Mouse (Mus musculus): ENCODE data around the gene Cep72. TPM values are rescaled to one million over a fixed set of nuclear protein-coding genes. Genes with fewer than 3 reads are reported as not detected.

The Cep72 gene
- polyA plus RNA-seq (2014; fragmentation: Nextera tagmentation; extraction: Ambion mirVana): 14.7 and 17.0 TPM in 2 replicates

DNA sequence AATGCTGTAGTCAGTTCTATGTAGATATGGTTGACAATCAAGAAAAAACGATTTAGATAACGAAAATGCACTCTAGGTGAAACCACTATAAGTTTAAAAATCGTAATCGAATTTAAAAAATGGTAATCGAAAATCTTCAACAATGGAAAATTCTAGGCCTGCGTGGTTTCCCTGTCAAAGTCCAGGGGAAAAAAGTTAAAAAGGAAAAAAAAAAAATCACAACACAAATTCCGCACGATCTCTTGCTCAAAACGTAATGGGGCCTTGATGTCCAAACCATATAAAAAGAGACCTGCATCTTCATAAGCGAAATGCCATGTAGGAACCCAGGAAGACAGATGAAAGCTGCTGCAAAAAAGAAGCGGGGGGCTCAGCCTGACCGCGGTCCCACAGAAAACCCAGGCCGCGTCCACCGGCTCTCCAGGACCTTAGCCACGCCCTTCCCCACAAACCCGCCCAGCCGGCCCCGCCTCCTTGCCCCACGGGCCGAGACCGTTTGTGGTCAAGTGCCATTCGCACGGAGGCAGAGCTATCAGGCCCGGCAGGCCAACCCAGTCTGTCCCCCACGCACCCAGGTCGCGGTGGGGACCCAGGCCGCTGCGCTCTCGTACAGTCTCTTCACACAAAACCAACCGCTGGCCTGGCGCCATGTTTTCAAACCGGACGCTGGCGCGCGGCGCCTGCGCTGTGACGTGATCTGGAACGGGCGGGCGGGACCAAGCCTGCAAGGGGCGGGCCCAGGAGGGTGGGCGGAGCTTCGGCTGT is at the start of gene Cep72:
TSS of gene Cep72 (minus strand) at position 687 of the 765 bp plus-strand sequence.
- peaks cover 9% of the 10 kb centered on the region; the same call in 1 of the 2 replicates for H3K36me3 ChIP-seq (ENCODE audit: control insufficient read depth, insufficient read depth, low read length)
- no peaks in the 10 kb centered on the region for H3K4me1 ChIP-seq (ENCODE audit: control insufficient read depth, insufficient read depth, low read length)
- peak within 1 kb of the TSS; percentile 30 for H3K4me2 ChIP-seq (replicated peaks; ENCODE audit: low read depth, low read length)
- WGBS: 3% methylated on average over 48 of the region's 48 CpGs
- H3K9ac ChIP-seq (replicated peaks; ENCODE audit: low read depth, low read length): peak within 1 kb of the TSS; percentile 64
- no peaks in the 10 kb centered on the region for H3K9me3 ChIP-seq (ENCODE audit: control insufficient read depth, low read depth, low read length)
- H3K27ac ChIP-seq (ENCODE audit: low read length): peak within 1 kb of the TSS; percentile 81; the same call in 1 of the 2 replicates
- H3K4me3 ChIP-seq (ENCODE audit: low read depth, low read length): peak within 1 kb of the TSS; percentile 61
- ATAC-seq (ENCODE audit: insufficient number of reproducible peaks, insufficient read depth, low FRiP score, low read depth): peak; percentile 97
- no peaks in the 10 kb centered on the region for H3K27me3 ChIP-seq (ENCODE audit: control insufficient read depth, insufficient read depth, low read length)

DNA sequence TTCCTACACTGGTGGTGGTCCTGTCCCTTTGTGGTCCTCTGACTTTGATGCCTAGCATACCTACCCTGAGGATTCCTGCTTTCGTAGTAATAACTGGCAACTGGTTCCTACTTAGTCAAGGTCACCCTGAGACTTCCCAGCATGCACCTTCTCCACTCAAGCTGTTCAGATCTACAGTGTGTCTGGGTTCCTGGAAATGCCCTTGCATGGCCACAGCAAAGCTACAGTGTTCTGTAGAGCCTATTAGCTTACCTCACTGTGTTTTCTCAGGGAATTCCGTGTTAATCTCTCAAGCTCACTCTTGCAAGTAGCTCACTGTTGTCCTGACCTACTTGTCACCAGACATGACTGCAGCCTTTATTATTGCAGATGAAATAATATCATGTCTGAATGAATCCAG is 45.3 kb upstream of the Cep72 start:
- no peak for ATAC-seq (ENCODE audit: insufficient number of reproducible peaks, insufficient read depth, low FRiP score, low read depth)
- 84% methylated on average over 2 of the region's 2 CpGs for WGBS
- Histone ChIP-seq H3K9me3 (ENCODE audit: control insufficient read depth, low read depth, low read length) (no peaks in the 10 kb centered on the region), H3K4me1 (ENCODE audit: control insufficient read depth, insufficient read depth, low read length) (no peaks in the 10 kb centered on the region), H3K27me3 (ENCODE audit: control insufficient read depth, insufficient read depth, low read length) (no peaks in the 10 kb centered on the region), H3K9ac (replicated peaks; ENCODE audit: low read depth, low read length) (no peak overlapping the region), H3K4me2 (replicated peaks; ENCODE audit: low read depth, low read length) (no peak overlapping the region), H3K36me3 (ENCODE audit: control insufficient read depth, insufficient read depth, low read length) (no peaks in the 10 kb centered on the region), H3K27ac (ENCODE audit: low read length) (no peak overlapping the region), H3K4me3 (ENCODE audit: low read depth, low read length) (no peak overlapping the region)

DNA sequence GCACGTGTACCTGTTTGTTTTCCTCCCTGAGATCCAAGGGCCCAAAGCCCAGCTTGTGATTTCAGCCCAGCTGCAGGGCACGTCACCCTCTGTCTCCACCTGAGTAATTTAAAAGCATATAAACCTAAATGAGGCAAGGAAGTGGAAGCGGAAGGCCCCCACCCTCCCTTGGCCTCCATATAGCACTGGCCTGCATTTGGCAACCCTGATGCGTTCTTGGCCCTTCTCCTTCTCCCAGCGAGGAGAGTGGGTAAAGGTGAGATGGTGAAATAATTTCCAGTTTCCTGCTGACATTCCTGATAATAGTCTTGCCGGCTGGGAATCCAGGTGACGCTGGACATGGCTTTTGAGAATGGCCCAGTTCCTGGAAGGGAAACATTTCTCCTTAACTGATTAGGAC is 42.3 kb upstream of the Cep72 start:
- no peak overlapping the region for H3K4me2 ChIP-seq (replicated peaks; ENCODE audit: low read depth, low read length)

DNA sequence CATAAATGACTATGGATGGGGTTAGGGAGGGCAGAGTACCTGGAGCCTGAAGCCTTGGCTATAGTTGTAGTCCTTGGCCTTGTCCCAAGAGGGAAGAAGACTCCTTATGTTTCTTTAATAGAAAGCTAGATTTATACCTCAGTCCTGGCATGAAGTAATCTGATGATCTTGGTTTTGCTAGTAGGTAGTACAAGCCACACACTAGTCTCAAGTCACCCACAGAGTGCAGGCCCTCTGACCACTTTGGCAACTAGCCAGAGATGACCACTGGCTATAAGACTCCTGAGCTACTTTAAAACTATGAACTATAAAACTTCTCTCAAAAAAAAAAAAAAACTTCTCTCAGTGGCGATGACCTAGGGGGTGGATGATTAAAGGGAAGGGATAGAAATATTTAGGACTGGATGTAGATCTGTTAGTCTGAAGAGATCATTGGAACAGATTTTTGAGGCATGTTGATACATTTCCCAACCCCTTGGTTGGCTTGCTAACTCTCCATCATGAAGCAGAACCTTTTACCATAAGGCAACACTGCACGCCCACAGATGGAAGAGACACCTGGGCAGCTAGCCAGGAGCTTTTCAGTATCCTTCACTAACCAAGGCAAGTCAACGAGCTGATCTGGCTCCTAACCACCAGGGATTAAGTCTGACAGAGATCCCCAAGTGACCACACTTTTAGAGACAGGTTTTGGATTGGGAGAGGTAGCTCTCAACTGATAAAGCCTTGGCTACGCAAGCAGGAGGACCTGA is 40.9 kb upstream of the Cep72 start:
- H3K4me3 ChIP-seq (ENCODE audit: low read depth, low read length): no peak overlapping the region

More for the DNA sequence above, 42.3 kb upstream of the Cep72 start:
- H3K27ac ChIP-seq (ENCODE audit: low read length): no peak overlapping the region
- H3K4me1 ChIP-seq (ENCODE audit: control insufficient read depth, insufficient read depth, low read length): no peaks in the 10 kb centered on the region
- ATAC-seq (ENCODE audit: insufficient number of reproducible peaks, insufficient read depth, low FRiP score, low read depth): no peak
- H3K9me3 ChIP-seq (ENCODE audit: control insufficient read depth, low read depth, low read length): no peaks in the 10 kb centered on the region
- no peak overlapping the region for H3K9ac ChIP-seq (replicated peaks; ENCODE audit: low read depth, low read length)
- H3K4me3 ChIP-seq (ENCODE audit: low read depth, low read length): no peak overlapping the region
- H3K36me3 ChIP-seq (ENCODE audit: control insufficient read depth, insufficient read depth, low read length): no peaks in the 10 kb centered on the region
- no peaks in the 10 kb centered on the region for H3K27me3 ChIP-seq (ENCODE audit: control insufficient read depth, insufficient read depth, low read length)
- WGBS: 83% methylated on average over 7 of the region's 7 CpGs

DNA sequence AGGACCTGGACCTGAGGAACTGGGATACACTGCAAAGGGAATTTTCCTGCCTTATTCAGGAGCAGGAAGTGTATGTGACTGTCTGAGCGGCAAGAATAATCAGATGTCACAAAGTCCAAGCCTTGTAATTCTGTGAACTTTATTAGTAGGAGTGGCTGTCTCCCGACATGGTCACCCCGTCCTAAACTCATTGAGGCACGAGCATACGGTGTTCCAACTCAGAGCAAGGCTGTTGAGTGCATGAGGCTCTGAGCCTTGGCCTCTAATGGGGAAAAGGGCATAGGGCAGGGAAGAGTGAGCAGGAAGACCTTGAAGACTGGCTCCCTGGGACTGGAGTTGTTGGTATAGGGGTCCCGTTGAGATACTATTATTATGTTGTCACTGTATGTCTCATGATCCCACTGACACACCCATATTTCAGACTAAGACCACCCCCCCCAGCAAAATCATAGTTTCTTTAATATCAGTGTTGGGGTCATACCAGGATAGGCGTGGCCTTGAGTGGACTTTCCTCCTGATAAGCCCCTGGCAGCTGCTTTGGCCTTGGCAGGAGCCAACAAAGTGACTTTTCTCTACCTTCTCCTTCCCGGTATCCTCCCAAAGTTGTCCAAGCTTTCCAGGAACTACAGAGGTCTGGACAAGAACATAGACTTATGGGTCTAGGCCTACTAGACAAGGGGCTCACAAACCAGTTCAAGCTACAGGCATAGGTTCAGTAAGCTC is 40.2 kb upstream of the Cep72 start:
- Histone ChIP-seq H3K36me3 (ENCODE audit: control insufficient read depth, insufficient read depth, low read length) (no peaks in the 10 kb centered on the region), H3K9ac (replicated peaks; ENCODE audit: low read depth, low read length) (no peak overlapping the region), H3K27me3 (ENCODE audit: control insufficient read depth, insufficient read depth, low read length) (no peaks in the 10 kb centered on the region), H3K4me3 (ENCODE audit: low read depth, low read length) (no peak overlapping the region), H3K4me1 (ENCODE audit: control insufficient read depth, insufficient read depth, low read length) (no peaks in the 10 kb centered on the region), H3K27ac (ENCODE audit: low read length) (no peak overlapping the region), H3K9me3 (ENCODE audit: control insufficient read depth, low read depth, low read length) (no peaks in the 10 kb centered on the region), H3K4me2 (replicated peaks; ENCODE audit: low read depth, low read length) (no peak overlapping the region)
- no peak for ATAC-seq (ENCODE audit: insufficient number of reproducible peaks, insufficient read depth, low FRiP score, low read depth)
- 79% methylated on average over 8 of the region's 8 CpGs for WGBS

More for the DNA sequence above, 40.9 kb upstream of the Cep72 start:
- Histone ChIP-seq H3K4me1 (ENCODE audit: control insufficient read depth, insufficient read depth, low read length) (no peaks in the 10 kb centered on the region), H3K27ac (ENCODE audit: low read length) (no peak overlapping the region), H3K27me3 (ENCODE audit: control insufficient read depth, insufficient read depth, low read length) (no peaks in the 10 kb centered on the region), H3K9me3 (ENCODE audit: control insufficient read depth, low read depth, low read length) (no peaks in the 10 kb centered on the region), H3K36me3 (ENCODE audit: control insufficient read depth, insufficient read depth, low read length) (no peaks in the 10 kb centered on the region), H3K4me2 (replicated peaks; ENCODE audit: low read depth, low read length) (no peak overlapping the region), H3K9ac (replicated peaks; ENCODE audit: low read depth, low read length) (no peak overlapping the region)
- WGBS: 74% methylated on average over 4 of the region's 4 CpGs
- ATAC-seq (ENCODE audit: insufficient number of reproducible peaks, insufficient read depth, low FRiP score, low read depth): no peak

DNA sequence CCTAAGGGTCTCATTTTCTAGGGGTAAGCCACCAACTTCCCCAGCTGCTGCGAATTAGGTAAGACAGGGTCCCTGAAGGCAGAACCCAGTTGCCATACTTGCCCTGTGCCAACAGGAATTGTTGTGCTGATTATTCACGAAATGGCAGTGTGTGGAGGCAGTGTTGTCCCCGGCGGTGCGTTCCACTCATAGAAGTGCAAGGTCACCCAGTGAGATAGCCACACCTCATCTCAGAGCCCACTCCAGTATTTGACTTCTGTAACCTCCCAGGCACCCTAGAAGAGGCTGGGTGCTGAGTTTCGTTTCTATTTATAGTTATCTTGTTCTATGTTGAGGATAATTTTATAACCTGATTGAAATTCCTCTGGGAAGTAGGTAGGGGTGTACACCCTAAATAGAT is 36.8 kb upstream of the Cep72 start:
- 75% methylated on average over 6 of the region's 6 CpGs for WGBS
- no peaks in the 10 kb centered on the region for H3K27me3 ChIP-seq (ENCODE audit: control insufficient read depth, insufficient read depth, low read length)
- ATAC-seq (ENCODE audit: insufficient number of reproducible peaks, insufficient read depth, low FRiP score, low read depth): no peak
- H3K9ac ChIP-seq (replicated peaks; ENCODE audit: low read depth, low read length): no peak overlapping the region
- no peaks in the 10 kb centered on the region for H3K4me1 ChIP-seq (ENCODE audit: control insufficient read depth, insufficient read depth, low read length)
- no peak overlapping the region for H3K27ac ChIP-seq (ENCODE audit: low read length)
- H3K36me3 ChIP-seq (ENCODE audit: control insufficient read depth, insufficient read depth, low read length): no peaks in the 10 kb centered on the region
- H3K4me2 ChIP-seq (replicated peaks; ENCODE audit: low read depth, low read length): no peak overlapping the region
- no peaks in the 10 kb centered on the region for H3K9me3 ChIP-seq (ENCODE audit: control insufficient read depth, low read depth, low read length)
- no peak overlapping the region for H3K4me3 ChIP-seq (ENCODE audit: low read depth, low read length)

DNA sequence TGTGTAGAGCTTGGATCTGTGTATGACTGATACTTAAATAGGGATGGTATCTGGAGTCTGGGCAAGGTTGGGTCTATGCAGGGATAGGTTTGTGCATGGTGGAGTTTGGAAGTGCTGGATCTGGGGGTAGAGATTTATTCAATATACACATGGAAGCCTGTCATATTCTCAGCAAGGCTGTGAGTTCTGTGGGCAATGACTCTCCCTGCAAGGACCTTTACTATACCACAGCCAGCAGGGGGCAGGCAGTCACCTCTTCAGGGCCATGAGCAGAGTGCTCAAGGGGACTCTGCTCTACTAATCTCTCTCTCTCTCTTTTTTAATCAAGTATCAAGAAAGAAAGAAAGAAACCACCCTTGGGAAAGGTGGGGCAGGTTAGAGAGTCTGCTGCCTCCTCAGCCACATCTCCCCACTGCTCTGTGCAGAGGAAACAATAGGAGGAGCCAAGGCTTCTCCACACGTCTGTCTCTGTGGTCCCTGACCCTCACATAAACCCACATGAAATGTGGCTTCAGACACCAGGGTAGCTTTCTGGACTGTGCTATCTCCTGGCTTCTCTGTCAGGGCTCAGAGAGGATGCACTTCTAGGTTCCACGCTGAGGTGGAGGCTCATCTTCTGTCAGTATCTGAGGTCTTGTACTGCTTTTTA is 34.7 kb upstream of the Cep72 start:
- H3K9ac ChIP-seq (replicated peaks; ENCODE audit: low read depth, low read length): no peak overlapping the region
- no peak overlapping the region for H3K27ac ChIP-seq (ENCODE audit: low read length)
- H3K36me3 ChIP-seq (ENCODE audit: control insufficient read depth, insufficient read depth, low read length): no peaks in the 10 kb centered on the region
- H3K4me1 ChIP-seq (ENCODE audit: control insufficient read depth, insufficient read depth, low read length): no peaks in the 10 kb centered on the region
- no peak overlapping the region for H3K4me2 ChIP-seq (replicated peaks; ENCODE audit: low read depth, low read length)
- 29% methylated on average over 2 of the region's 2 CpGs for WGBS
- no peaks in the 10 kb centered on the region for H3K27me3 ChIP-seq (ENCODE audit: control insufficient read depth, insufficient read depth, low read length)
- H3K9me3 ChIP-seq (ENCODE audit: control insufficient read depth, low read depth, low read length): no peaks in the 10 kb centered on the region
- no peak overlapping the region for H3K4me3 ChIP-seq (ENCODE audit: low read depth, low read length)
- no peak for ATAC-seq (ENCODE audit: insufficient number of reproducible peaks, insufficient read depth, low FRiP score, low read depth)

DNA sequence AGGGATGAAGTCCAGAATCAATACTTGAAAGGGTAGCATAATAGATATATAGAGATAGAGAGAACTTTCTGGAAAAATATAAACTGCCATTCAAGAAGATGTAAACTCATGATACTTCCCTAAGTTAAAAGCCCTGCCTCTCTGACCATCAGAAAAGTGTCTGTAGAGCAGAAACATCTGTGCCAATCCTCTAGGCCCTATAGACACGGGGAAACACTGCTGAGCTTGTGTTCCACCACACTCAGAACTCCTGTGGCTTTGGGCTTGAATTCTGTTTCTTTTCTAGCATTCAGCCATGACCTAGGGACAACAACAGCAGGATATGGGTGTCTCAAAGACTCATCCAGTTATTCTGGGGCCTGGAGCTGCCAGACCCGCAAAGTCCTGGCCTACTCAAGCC is 33.8 kb upstream of the Cep72 start:
- Histone ChIP-seq H3K27ac (ENCODE audit: low read length) (no peak overlapping the region), H3K36me3 (ENCODE audit: control insufficient read depth, insufficient read depth, low read length) (no peaks in the 10 kb centered on the region), H3K4me3 (ENCODE audit: low read depth, low read length) (no peak overlapping the region), H3K27me3 (ENCODE audit: control insufficient read depth, insufficient read depth, low read length) (no peaks in the 10 kb centered on the region), H3K9me3 (ENCODE audit: control insufficient read depth, low read depth, low read length) (no peaks in the 10 kb centered on the region), H3K9ac (replicated peaks; ENCODE audit: low read depth, low read length) (no peak overlapping the region), H3K4me2 (replicated peaks; ENCODE audit: low read depth, low read length) (no peak overlapping the region), H3K4me1 (ENCODE audit: control insufficient read depth, insufficient read depth, low read length) (no peaks in the 10 kb centered on the region)
- ATAC-seq (ENCODE audit: insufficient number of reproducible peaks, insufficient read depth, low FRiP score, low read depth): no peak
- WGBS: 51% methylated on average over 2 of the region's 2 CpGs
